Mouse (Mus musculus) monocyte, adult 2 months (primary cell): ENCODE results near the gene Gm8297.
"Not testable (repeated sequence)": the region's sequence is repeated elsewhere in the genome, so short reads cannot be mapped to it uniquely, and the experiment has no call there.

Experiments used
- DNase-seq, 2 experiments: peaks; one replicate each; pipeline ENCODE4 v3.0.0; 2022; ENCODE audit warnings: low spot score in 2 of 2, low read depth in 1 of 2

Gm8297 gene

GRCm38 (mm10) chr14:4983635-4984034 lies at the start of gene Gm8297:
Gm8297 (plus strand) TSS chr14:4983935.
- DNase-seq: not testable (repeated sequence)

GRCm38 (mm10) chr14:5015591-5015990 lies 31.9 kb downstream of the Gm8297 start, which contains the start of gene Gm3298:
Gm3298 (plus strand) TSS chr14:5015891.
- not testable (repeated sequence) for DNase-seq
